Mouse (Mus musculus) CH12.LX (cell line): ENCODE results near the gene Vps45.

Experiments
- CHD1 ChIP-seq: IDR thresholded peaks from 2 replicates; pipeline ENCODE4 v1.6.1; 2012; ENCODE audit warnings: low read depth, low read length, improper control_type of control experiment, inconsistent platforms
- CHD2 ChIP-seq: IDR thresholded peaks from 2 replicates; pipeline ENCODE4 v1.6.1; 2011; ENCODE audit warnings: low read length, improper control_type of control experiment
- CTCF ChIP-seq, 2 experiments: IDR thresholded peaks in 1 of 2; conservative IDR thresholded peaks in 1 of 2; 2 replicates each; pipeline ENCODE4 v1.5.1; 2011 to 2012; ENCODE audit warnings: low read depth in 2 of 2, low read length in 2 of 2, improper control_type of control experiment in 1 of 2, inconsistent platforms in 1 of 2, mild to moderate bottlenecking in 1 of 2, moderate library complexity in 1 of 2
- HCFC1 ChIP-seq: IDR thresholded peaks from 2 replicates; pipeline ENCODE4 v1.6.1; 2012; ENCODE audit warnings: low read depth, mild to moderate bottlenecking, inconsistent platforms, low read length, improper control_type of control experiment
- IRF4 ChIP-seq: IDR thresholded peaks from 2 replicates; pipeline ENCODE4 v1.6.1; 2014; ENCODE audit warnings: low read depth, mild to moderate bottlenecking, inconsistent platforms, low read length, improper control_type of control experiment
- KAT2A ChIP-seq: IDR thresholded peaks from 2 replicates; pipeline ENCODE4 v1.6.1; 2012; ENCODE audit warnings: low read length, improper control_type of control experiment, inconsistent platforms; ENCODE audit not compliant: insufficient replicate concordance
- PAX5 ChIP-seq: IDR thresholded peaks from 2 replicates; pipeline ENCODE4 v1.6.1; 2012; ENCODE audit warnings: low read length, inconsistent platforms, mixed read lengths
- POLR2A ChIP-seq: IDR thresholded peaks from 2 replicates; pipeline ENCODE4 v1.6.1; 2011; ENCODE audit warnings: low read depth, mild to moderate bottlenecking, improper control_type of control experiment, low read length
- POLR2AphosphoS2 ChIP-seq: IDR thresholded peaks from 2 replicates; pipeline ENCODE4 v1.6.1; 2011; ENCODE audit warnings: low read depth, low read length, improper control_type of control experiment
- RAD21 ChIP-seq: IDR thresholded peaks from 2 replicates; pipeline ENCODE4 v1.6.1; 2011; ENCODE audit warnings: low read depth, mild to moderate bottlenecking, low read length, improper control_type of control experiment, moderate library complexity
- TBP ChIP-seq: conservative IDR thresholded peaks from 2 replicates; pipeline ENCODE4 v1.6.1; 2011; ENCODE audit warnings: low read depth, low read length, improper control_type of control experiment
- TCF12 ChIP-seq: IDR thresholded peaks from 2 replicates; pipeline ENCODE4 v1.6.1; 2014; ENCODE audit warnings: low read depth, mild to moderate bottlenecking, inconsistent platforms, low read length, improper control_type of control experiment
- ZC3H11A ChIP-seq: IDR thresholded peaks from 2 replicates; pipeline ENCODE4 v1.6.1; 2012; ENCODE audit warnings: low read depth, mild to moderate bottlenecking, inconsistent platforms, low read length, improper control_type of control experiment

GRCm38 (mm10) chr3:96093509-96093908, 35.2 kb upstream of the Vps45 start:
- TF ChIP-seq CHD2 (no peak), CTCF (conservative IDR thresholded peaks at IDR 0.05 in 1 of 2, IDR thresholded peaks at IDR 0.05 in 1 of 2; ENCODE audit: low read depth in 2 of 2, low read length in 2 of 2) (peak in 1 of 2 experiments; percentile 11; a peak in 1 of 4 replicates), KAT2A (no peak), RAD21 (no peak), POLR2AphosphoS2 (no peak), POLR2A (no peak), IRF4 (no peak), TBP (no peak), TCF12 (no peak), PAX5 (no peak), CHD1 (no peak), HCFC1 (no peak), ZC3H11A (no peak)
